Mouse (Mus musculus) stomach, postnatal 0 days (tissue): ENCODE measurements around the gene Ppp2r5a. TPM values are rescaled to one million over a fixed set of nuclear protein-coding genes. Genes with fewer than 3 reads are reported as not detected.

Experiments used
- ATAC-seq: fragments of 200-750 bp; cut with Nextera tagmentation; 2 replicates; pipeline ENCODE4 v1.8.0; 2017; ENCODE audit not compliant: low FRiP score, low TSS enrichment
- DNase-seq: peaks from one replicate; pipeline ENCODE4 v3.0.0-alpha.2; 2016; ENCODE audit warnings: low spot score
- H3K27ac ChIP-seq: fragments of 300-500 bp; sonication (generic); replicated peaks from 2 replicates; pipeline ENCODE4 v1.5.1; 2014; ENCODE audit warnings: mild to moderate bottlenecking, control low read depth
- H3K27me3 ChIP-seq: fragments of 300-500 bp; sonication (generic); 2 replicates; pipeline ENCODE4 v1.6.1; 2014; ENCODE audit warnings: low read length; ENCODE audit not compliant: control insufficient read depth, insufficient read depth
- H3K36me3 ChIP-seq: fragments of 300-500 bp; sonication (generic); 2 replicates; pipeline ENCODE4 v1.6.1; 2014; ENCODE audit warnings: low read length, mixed read lengths; ENCODE audit not compliant: control insufficient read depth, insufficient read depth
- H3K4me1 ChIP-seq: fragments of 300-500 bp; sonication (generic); replicated peaks from 2 replicates; pipeline ENCODE4 v1.6.1; 2014; ENCODE audit warnings: antibody characterized with exemption; ENCODE audit not compliant: control insufficient read depth, insufficient read depth
- H3K4me2 ChIP-seq: fragments of 300-500 bp; sonication (generic); replicated peaks from 2 replicates; pipeline ENCODE4 v1.6.1; 2014; ENCODE audit warnings: low read depth, mild to moderate bottlenecking, control low read depth, moderate library complexity
- H3K4me3 ChIP-seq: fragments of 300-500 bp; sonication (generic); 2 replicates; pipeline ENCODE4 v1.5.1; 2014; ENCODE audit warnings: low read depth, low read length, control low read depth
- H3K9ac ChIP-seq: fragments of 300-500 bp; sonication (generic); 2 replicates; pipeline ENCODE4 v1.6.1; 2014; ENCODE audit warnings: mild to moderate bottlenecking, low read length, control low read depth, mixed read lengths
- H3K9me3 ChIP-seq: fragments of 300-500 bp; sonication (generic); 2 replicates; pipeline ENCODE4 v1.6.1; 2016; ENCODE audit warnings: low read length; ENCODE audit not compliant: control insufficient read depth
- CTCF ChIP-seq: IDR thresholded peaks from 2 replicates; pipeline ENCODE4 v1.5.1; 2016; ENCODE audit warnings: antibody characterized with exemption, low read depth, mild to moderate bottlenecking, moderate library complexity
- EP300 ChIP-seq: optimal IDR thresholded peaks from 2 replicates; pipeline ENCODE3; 2016; ENCODE audit warnings: antibody characterized with exemption
- WGBS: fragments of 180-500 bp; shearing (Covaris S2); extraction: QIAGEN DNeasy Blood & Tissue Kit; methylation state at CpG from one replicate; pipeline ENCODE4 v1.1.7; 2014; 5-methylcytosine and 5-hydroxymethylcytosine counted together
- polyA plus RNA-seq: library from polyadenylated mRNA; unstranded; fragments of >200 nt; fragmentation: Nextera tagmentation; extraction: Ambion mirVana; gene quantifications from 2 replicates; pipeline ENCODE4 v1.2.1, GENCODE M21; 2015

The Ppp2r5a gene
- polyA plus RNA-seq, 1 experiment from 2014 or later, result 28.4 TPM

- DNase-seq, result no peak
- TF ChIP-seq EP300 (no peak), CTCF (no peak)
- 0 out of 2 replicates have a peak, but pooled peaks cover 7% of the 10 kb centered on the region for H3K36me3 ChIP-seq
Measured at GRCm38 (mm10) chr1:191347602-191348001, 55.5 kb downstream of the Ppp2r5a start.

GRCm38 (mm10) chr1:191340530-191340929, 62.5 kb downstream of the Ppp2r5a start:
- no peaks in the 10 kb centered on the region for H3K4me1 ChIP-seq
- H3K36me3 ChIP-seq, result peaks cover 6% of the 10 kb centered on the region; the same call in 1 of the 2 replicates
- 80% methylated on average over 4 of the region's 4 CpGs for WGBS
- no peak overlapping the region for H3K4me3 ChIP-seq
- H3K27ac ChIP-seq, result no peak overlapping the region
- DNase-seq (no peak), ATAC-seq (no peak)
- H3K9ac ChIP-seq, result no peak overlapping the region
- TF ChIP-seq CTCF, result no peak
- no peak for TF ChIP-seq EP300
- no peaks in the 10 kb centered on the region for H3K9me3 ChIP-seq
- no peaks in the 10 kb centered on the region for H3K27me3 ChIP-seq
- no peak overlapping the region for H3K4me2 ChIP-seq

More at GRCm38 (mm10) chr1:191347602-191348001, 55.5 kb downstream of the Ppp2r5a start:
- Histone ChIP-seq H3K4me1 (no peaks in the 10 kb centered on the region), H3K27ac (no peak overlapping the region), H3K9me3 (no peaks in the 10 kb centered on the region), H3K27me3 (no peaks in the 10 kb centered on the region), H3K4me3 (no peak overlapping the region), H3K9ac (no peak overlapping the region), H3K4me2 (no peak overlapping the region)
- 91% methylated on average over 8 of the region's 8 CpGs for WGBS
- no peak for ATAC-seq

GRCm38 (mm10) chr1:191339876-191340275, 63.2 kb downstream of the Ppp2r5a start:
- Histone ChIP-seq H3K27me3 (no peaks in the 10 kb centered on the region), H3K9me3 (no peaks in the 10 kb centered on the region), H3K9ac (no peak overlapping the region), H3K36me3 (peaks cover 3% of the 10 kb centered on the region; the same call in 1 of the 2 replicates), H3K4me1 (no peaks in the 10 kb centered on the region), H3K4me3 (no peak overlapping the region), H3K27ac (no peak overlapping the region), H3K4me2 (no peak overlapping the region)
- ATAC-seq, result no peak
- 84% methylated on average over 2 of the region's 2 CpGs for WGBS
- DNase-seq, result no peak
- TF ChIP-seq EP300 (no peak), CTCF (no peak)

GRCm38 (mm10) chr1:191334500-191334899, 68.6 kb downstream of the Ppp2r5a start:
- no peaks in the 10 kb centered on the region for H3K9me3 ChIP-seq
- H3K27me3 ChIP-seq, result no peaks in the 10 kb centered on the region
- 0 out of 2 replicates have a peak, but pooled peaks cover under 1% of the 10 kb centered on the region for H3K36me3 ChIP-seq
- no peak overlapping the region for H3K9ac ChIP-seq
- no peaks in the 10 kb centered on the region for H3K4me1 ChIP-seq
- TF ChIP-seq EP300, result no peak
- TF ChIP-seq CTCF, result no peak
- no peak overlapping the region for H3K27ac ChIP-seq
- no peak overlapping the region for H3K4me3 ChIP-seq
- WGBS, result 87% methylated on average over 5 of the region's 5 CpGs
- ATAC-seq, result no peak
- DNase-seq, result no peak
- H3K4me2 ChIP-seq, result no peak overlapping the region

GRCm38 (mm10) chr1:191330356-191330755, 72.7 kb downstream of the Ppp2r5a start:
- no peak overlapping the region for H3K27ac ChIP-seq
- no peak overlapping the region for H3K4me3 ChIP-seq
- ATAC-seq, result no peak
- 82% methylated on average over 4 of the region's 4 CpGs for WGBS
- peaks cover 4% of the 10 kb centered on the region for H3K4me1 ChIP-seq
- H3K4me2 ChIP-seq, result no peak overlapping the region
- DNase-seq, result no peak
- H3K36me3 ChIP-seq, result no peaks in the 10 kb centered on the region
- no peak for TF ChIP-seq EP300
- no peak for TF ChIP-seq CTCF
- no peaks in the 10 kb centered on the region for H3K9me3 ChIP-seq
- H3K27me3 ChIP-seq, result no peaks in the 10 kb centered on the region
- no peak overlapping the region for H3K9ac ChIP-seq

GRCm38 (mm10) chr1:191328019-191328441, 75.0 kb downstream of the Ppp2r5a start:
- ATAC-seq, result peak; percentile 13; the same call in 1 of the 2 replicates
- 73% methylated on average over 8 of the region's 8 CpGs for WGBS
- TF ChIP-seq CTCF (no peak), EP300 (no peak)
- Histone ChIP-seq H3K27ac (no peak overlapping the region), H3K9me3 (no peaks in the 10 kb centered on the region), H3K4me1 (peaks cover 4% of the 10 kb centered on the region), H3K36me3 (no peaks in the 10 kb centered on the region), H3K9ac (no peak overlapping the region), H3K27me3 (no peaks in the 10 kb centered on the region), H3K4me2 (no peak overlapping the region), H3K4me3 (no peak overlapping the region)
- DNase-seq, result peak; percentile 62
